Mouse (Mus musculus) testis, postnatal 10 days (tissue): ENCODE measurements at regions not wholly inside any gene's neighbourhood (a gene's known extent, or its start where the extent isn't known, plus 50 kb on each side); places are given as distances from the start of the nearest gene placed in this dataset.
"Not testable (repeated sequence)": the region's sequence is repeated elsewhere in the genome, so short reads cannot be mapped to it uniquely, and the experiment has no call there.

Source experiments
- DNase-seq: peaks from one replicate; pipeline ENCODE4 v3.0.0; 2021; ENCODE audit warnings: low spot score

- DNase-seq, result no peak
Observed at GRCm38 (mm10) chr14:17057355-17057754, 238.4 kb upstream of the Rarb start.

GRCm38 (mm10) chr14:17055741-17056140 lies 236.8 kb upstream of the Rarb start:
- no peak for DNase-seq

GRCm38 (mm10) chr14:17054381-17054780 lies 235.4 kb upstream of the Rarb start:
- DNase-seq, result no peak

- no peak for DNase-seq
Observed at GRCm38 (mm10) chr14:17046808-17047207, 227.9 kb upstream of the Rarb start.

- no peak for DNase-seq
Observed at GRCm38 (mm10) chr14:17045426-17046132, 226.6 kb upstream of the Rarb start.

- no peak for DNase-seq
Observed at GRCm38 (mm10) chr14:17020603-17021356, 201.8 kb upstream of the Rarb start.

- no peak for DNase-seq
Observed at GRCm38 (mm10) chr14:17012931-17013330, 194.0 kb upstream of the Rarb start.

GRCm38 (mm10) chr14:17012200-17012599 lies 193.2 kb upstream of the Rarb start:
- DNase-seq, result no peak

GRCm38 (mm10) chr14:17005194-17006018 lies 186.4 kb upstream of the Rarb start:
- DNase-seq, result no peak

- no peak for DNase-seq
Observed at GRCm38 (mm10) chr14:17004714-17005113, 185.8 kb upstream of the Rarb start.

GRCm38 (mm10) chr14:16996716-16997115 lies 177.8 kb upstream of the Rarb start:
- DNase-seq, result no peak

GRCm38 (mm10) chr14:16970911-16971310 lies 152.0 kb upstream of the Rarb start:
- DNase-seq, result not testable (repeated sequence)

GRCm38 (mm10) chr14:16964717-16965391 lies 145.9 kb upstream of the Rarb start:
- no peak for DNase-seq

GRCm38 (mm10) chr14:16962216-16962826 lies 143.4 kb upstream of the Rarb start:
- DNase-seq, result no peak

GRCm38 (mm10) chr14:16957802-16958201 lies 138.8 kb upstream of the Rarb start:
- no peak for DNase-seq

- no peak for DNase-seq
Observed at GRCm38 (mm10) chr14:16954511-16955443, 135.8 kb upstream of the Rarb start.

GRCm38 (mm10) chr14:16948736-16949135 lies 129.8 kb upstream of the Rarb start:
- no peak for DNase-seq

- DNase-seq, result no peak
Observed at GRCm38 (mm10) chr14:16944441-16944840, 125.5 kb upstream of the Rarb start.

GRCm38 (mm10) chr14:16943531-16943930 lies 124.6 kb upstream of the Rarb start:
- DNase-seq, result no peak

GRCm38 (mm10) chr14:16927136-16927535 lies 108.2 kb upstream of the Rarb start:
- no peak for DNase-seq
